Mouse (Mus musculus): ENCODE data around the gene Iqsec1. TPM values are rescaled to one million over a fixed set of nuclear protein-coding genes. Genes with fewer than 3 reads are reported as not detected.

Gene Iqsec1
- polyA plus RNA-seq, 1 experiment from 2014 or later, result 16.1 TPM

DNA sequence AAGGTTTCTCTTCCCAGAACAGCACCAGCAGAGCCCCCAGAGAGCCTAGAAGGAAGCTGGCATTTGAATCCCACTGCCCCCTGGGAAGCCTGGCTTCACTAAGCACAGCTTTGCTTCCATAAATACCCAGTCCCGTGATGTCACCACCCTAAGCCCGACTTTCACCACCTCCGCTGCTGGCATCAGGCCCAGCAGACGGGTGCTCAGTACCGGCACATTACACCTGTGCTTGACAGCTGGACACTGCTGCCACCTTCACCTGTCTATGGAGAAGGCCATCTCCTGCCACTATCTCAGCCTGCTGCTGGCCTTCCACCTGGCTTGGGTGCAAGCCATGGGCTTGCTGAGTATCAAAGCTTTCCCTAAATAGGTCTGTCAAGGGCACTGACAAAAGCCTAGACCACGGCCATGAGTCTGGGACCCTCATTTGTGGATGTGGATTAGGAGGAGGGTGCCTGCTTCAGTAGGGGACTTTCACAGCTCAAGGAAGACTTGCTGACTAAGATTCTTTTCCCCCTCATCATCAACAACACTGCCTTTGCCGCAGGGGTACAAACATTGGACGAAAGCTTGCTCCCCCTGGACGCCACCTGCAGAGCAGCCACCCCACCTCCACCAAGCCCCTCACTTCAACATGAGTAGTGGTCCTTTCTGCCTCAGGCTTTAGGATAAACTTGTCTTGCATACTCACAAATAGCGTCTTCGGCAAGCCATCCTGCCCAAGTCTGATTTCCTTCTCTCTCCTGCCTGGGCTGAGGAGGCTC is 179.2 kb downstream of the Iqsec1 start:
- no peak for ATAC-seq (ENCODE audit: low FRiP score, low TSS enrichment)
- Histone ChIP-seq H3K9me3 (ENCODE audit: control insufficient read depth, low read length) (no peaks in the 10 kb centered on the region), H3K4me1 (ENCODE audit: control insufficient read depth, insufficient read depth, low read length) (peaks cover 7% of the 10 kb centered on the region; the same call in 1 of the 2 replicates), H3K27me3 (ENCODE audit: control insufficient read depth, insufficient read depth, low read length) (peaks cover 4% of the 10 kb centered on the region; the same call in 1 of the 2 replicates), H3K4me2 (replicated peaks; ENCODE audit: low read depth, low read length) (no peak overlapping the region), H3K36me3 (ENCODE audit: control insufficient read depth, insufficient read depth, low read length) (no peaks in the 10 kb centered on the region), H3K27ac (ENCODE audit: low read depth, low read length) (no peak overlapping the region), H3K4me3 (ENCODE audit: low read length) (no peak overlapping the region), H3K9ac (ENCODE audit: low read depth, low read length) (no peak overlapping the region)
- 71% methylated on average over 11 of the region's 11 CpGs for WGBS

DNA sequence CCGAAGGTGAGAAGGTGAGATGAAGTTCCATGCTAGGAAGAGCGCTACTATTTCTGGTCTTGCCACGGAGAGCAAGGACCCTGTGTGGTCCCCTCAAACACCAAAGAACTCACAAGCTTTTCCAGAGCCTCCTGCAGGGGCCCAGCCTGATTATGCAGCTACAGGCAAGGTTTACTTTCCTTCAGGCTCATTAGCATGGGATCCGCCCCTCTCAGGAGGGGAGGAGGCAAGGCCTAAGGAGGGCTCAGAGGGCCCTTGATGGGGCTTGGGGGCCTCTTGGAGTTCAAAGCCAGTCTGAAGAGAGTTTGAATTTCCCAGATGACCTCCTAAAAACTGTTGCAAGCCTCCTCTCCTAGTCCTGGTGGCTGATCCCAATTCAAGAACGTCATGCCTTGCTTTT is 179.9 kb downstream of the Iqsec1 start:
- Histone ChIP-seq H3K4me3 (ENCODE audit: low read length) (no peak overlapping the region), H3K27ac (ENCODE audit: low read depth, low read length) (no peak overlapping the region), H3K4me1 (ENCODE audit: control insufficient read depth, insufficient read depth, low read length) (peaks cover 7% of the 10 kb centered on the region; the same call in 1 of the 2 replicates), H3K36me3 (ENCODE audit: control insufficient read depth, insufficient read depth, low read length) (no peaks in the 10 kb centered on the region), H3K4me2 (replicated peaks; ENCODE audit: low read depth, low read length) (no peak overlapping the region), H3K27me3 (ENCODE audit: control insufficient read depth, insufficient read depth, low read length) (peaks cover 4% of the 10 kb centered on the region; the same call in 1 of the 2 replicates), H3K9me3 (ENCODE audit: control insufficient read depth, low read length) (no peaks in the 10 kb centered on the region), H3K9ac (ENCODE audit: low read depth, low read length) (no peak overlapping the region)
- 18% methylated on average over 5 of the region's 5 CpGs for WGBS
- ATAC-seq (ENCODE audit: low FRiP score, low TSS enrichment), result no peak

DNA sequence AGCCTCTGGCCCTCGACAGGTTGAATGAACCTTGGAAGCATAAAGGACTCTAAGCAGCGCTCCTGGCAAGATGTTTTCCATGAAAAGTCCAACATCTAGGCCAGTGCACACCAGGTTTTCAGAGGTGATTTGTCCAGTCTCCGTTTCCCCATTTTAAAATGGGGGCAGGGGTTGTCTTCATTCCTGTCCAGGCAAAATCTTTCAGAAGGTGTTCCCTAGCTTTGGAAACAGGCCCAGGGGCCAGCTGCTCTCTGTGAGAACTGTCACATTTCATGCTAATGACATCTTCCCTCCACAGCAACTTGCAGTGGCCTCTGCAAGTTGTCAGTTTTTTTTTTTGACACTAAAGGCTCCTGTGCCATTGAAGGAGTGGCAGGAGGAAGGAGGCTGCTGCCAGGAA is 180.4 kb downstream of the Iqsec1 start:
- H3K36me3 ChIP-seq (ENCODE audit: control insufficient read depth, insufficient read depth, low read length), result no peaks in the 10 kb centered on the region
- H3K9ac ChIP-seq (ENCODE audit: low read depth, low read length), result no peak overlapping the region
- H3K27me3 ChIP-seq (ENCODE audit: control insufficient read depth, insufficient read depth, low read length), result peaks cover 4% of the 10 kb centered on the region; the same call in 1 of the 2 replicates
- 62% methylated on average over 3 of the region's 3 CpGs for WGBS
- H3K27ac ChIP-seq (ENCODE audit: low read depth, low read length), result no peak overlapping the region
- no peaks in the 10 kb centered on the region for H3K9me3 ChIP-seq (ENCODE audit: control insufficient read depth, low read length)
- H3K4me2 ChIP-seq (replicated peaks; ENCODE audit: low read depth, low read length), result no peak overlapping the region
- H3K4me3 ChIP-seq (ENCODE audit: low read length), result no peak overlapping the region
- peaks cover 7% of the 10 kb centered on the region; the same call in 1 of the 2 replicates for H3K4me1 ChIP-seq (ENCODE audit: control insufficient read depth, insufficient read depth, low read length)
- ATAC-seq (ENCODE audit: low FRiP score, low TSS enrichment), result no peak

DNA sequence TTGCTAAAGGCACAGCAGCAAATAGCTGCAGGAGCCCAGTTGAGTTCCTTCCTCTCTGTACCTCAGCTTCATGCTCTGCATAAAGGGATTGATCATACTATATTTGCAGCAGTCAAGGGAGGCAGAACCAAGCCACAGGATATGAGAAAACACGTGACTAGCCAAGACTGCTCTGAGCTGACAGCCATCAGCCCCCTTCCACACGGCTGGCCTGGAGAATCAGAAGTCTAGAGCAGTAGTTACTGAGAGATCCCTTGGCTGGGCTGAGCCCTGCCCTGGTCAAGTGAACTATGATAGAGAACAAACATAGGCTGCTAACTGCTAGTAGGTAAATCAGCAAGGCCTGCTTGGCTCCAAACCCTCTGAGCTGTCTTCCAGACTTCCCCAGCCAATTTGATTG is 180.9 kb downstream of the Iqsec1 start:
- Histone ChIP-seq H3K9me3 (ENCODE audit: control insufficient read depth, low read length) (no peaks in the 10 kb centered on the region), H3K27ac (ENCODE audit: low read depth, low read length) (no peak overlapping the region), H3K27me3 (ENCODE audit: control insufficient read depth, insufficient read depth, low read length) (peaks cover 4% of the 10 kb centered on the region; the same call in 1 of the 2 replicates), H3K4me3 (ENCODE audit: low read length) (no peak overlapping the region), H3K9ac (ENCODE audit: low read depth, low read length) (no peak overlapping the region), H3K36me3 (ENCODE audit: control insufficient read depth, insufficient read depth, low read length) (no peaks in the 10 kb centered on the region), H3K4me1 (ENCODE audit: control insufficient read depth, insufficient read depth, low read length) (peaks cover 7% of the 10 kb centered on the region; the same call in 1 of the 2 replicates), H3K4me2 (replicated peaks; ENCODE audit: low read depth, low read length) (no peak overlapping the region)
- 62% methylated on average over 2 of the region's 2 CpGs for WGBS
- ATAC-seq (ENCODE audit: low FRiP score, low TSS enrichment), result no peak

DNA sequence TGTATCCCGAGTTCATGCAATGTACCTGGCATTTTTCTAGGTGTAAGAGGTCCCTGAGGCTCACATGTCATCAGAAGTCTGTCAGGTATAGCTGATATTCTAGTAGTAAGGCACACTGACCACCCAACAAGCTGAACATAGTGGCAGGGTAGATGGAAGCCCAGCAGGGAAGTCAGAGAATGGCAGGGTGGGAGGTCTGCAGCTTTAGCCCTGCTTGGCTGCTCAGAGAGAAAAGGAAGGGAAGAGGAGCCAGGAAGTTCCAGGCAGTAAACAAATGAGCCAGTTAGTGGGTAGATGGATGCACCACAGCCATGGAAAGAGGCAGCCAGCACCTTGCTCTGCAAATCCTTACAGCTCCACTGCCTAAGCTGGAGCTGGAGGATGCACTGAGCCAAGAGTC is 181.7 kb downstream of the Iqsec1 start:
- 81% methylated on average over 1 of the region's 1 CpGs for WGBS
- H3K36me3 ChIP-seq (ENCODE audit: control insufficient read depth, insufficient read depth, low read length), result no peaks in the 10 kb centered on the region
- peaks cover 4% of the 10 kb centered on the region; the same call in 1 of the 2 replicates for H3K27me3 ChIP-seq (ENCODE audit: control insufficient read depth, insufficient read depth, low read length)
- no peaks in the 10 kb centered on the region for H3K9me3 ChIP-seq (ENCODE audit: control insufficient read depth, low read length)
- H3K27ac ChIP-seq (ENCODE audit: low read depth, low read length), result no peak overlapping the region
- no peak for ATAC-seq (ENCODE audit: low FRiP score, low TSS enrichment)
- H3K4me1 ChIP-seq (ENCODE audit: control insufficient read depth, insufficient read depth, low read length), result peaks cover 7% of the 10 kb centered on the region; the same call in 1 of the 2 replicates
- no peak overlapping the region for H3K9ac ChIP-seq (ENCODE audit: low read depth, low read length)
- H3K4me3 ChIP-seq (ENCODE audit: low read length), result no peak overlapping the region
- no peak overlapping the region for H3K4me2 ChIP-seq (replicated peaks; ENCODE audit: low read depth, low read length)

DNA sequence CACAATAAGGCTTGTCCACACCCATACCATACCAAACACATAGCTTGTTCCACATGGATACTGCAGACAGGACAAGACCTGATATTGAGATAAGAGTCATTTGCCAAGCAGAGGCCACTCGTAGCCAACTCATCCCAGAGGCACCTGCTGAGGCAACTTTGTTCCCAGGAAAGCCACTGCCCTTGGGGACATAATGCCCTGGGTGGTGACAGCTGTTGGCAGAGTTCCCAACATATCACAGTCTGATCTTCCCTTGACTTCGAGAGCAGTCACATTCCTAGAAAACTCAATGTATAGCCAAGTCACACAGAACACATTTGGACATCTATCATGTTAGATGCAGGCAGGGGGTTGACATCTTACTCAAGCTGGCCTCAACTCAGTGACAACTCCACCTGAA is 183.4 kb downstream of the Iqsec1 start:
- no peak overlapping the region for H3K4me3 ChIP-seq (ENCODE audit: low read length)
- no peaks in the 10 kb centered on the region for H3K9me3 ChIP-seq (ENCODE audit: control insufficient read depth, low read length)
- no peak for ATAC-seq (ENCODE audit: low FRiP score, low TSS enrichment)
- peaks cover 2% of the 10 kb centered on the region; the same call in 1 of the 2 replicates for H3K27me3 ChIP-seq (ENCODE audit: control insufficient read depth, insufficient read depth, low read length)
- no peak overlapping the region for H3K27ac ChIP-seq (ENCODE audit: low read depth, low read length)
- H3K4me2 ChIP-seq (replicated peaks; ENCODE audit: low read depth, low read length), result no peak overlapping the region
- no peak overlapping the region for H3K9ac ChIP-seq (ENCODE audit: low read depth, low read length)
- peaks cover 7% of the 10 kb centered on the region; the same call in 1 of the 2 replicates for H3K4me1 ChIP-seq (ENCODE audit: control insufficient read depth, insufficient read depth, low read length)
- no peaks in the 10 kb centered on the region for H3K36me3 ChIP-seq (ENCODE audit: control insufficient read depth, insufficient read depth, low read length)
- 67% methylated on average over 2 of the region's 2 CpGs for whole genome bisulfite sequencing

DNA sequence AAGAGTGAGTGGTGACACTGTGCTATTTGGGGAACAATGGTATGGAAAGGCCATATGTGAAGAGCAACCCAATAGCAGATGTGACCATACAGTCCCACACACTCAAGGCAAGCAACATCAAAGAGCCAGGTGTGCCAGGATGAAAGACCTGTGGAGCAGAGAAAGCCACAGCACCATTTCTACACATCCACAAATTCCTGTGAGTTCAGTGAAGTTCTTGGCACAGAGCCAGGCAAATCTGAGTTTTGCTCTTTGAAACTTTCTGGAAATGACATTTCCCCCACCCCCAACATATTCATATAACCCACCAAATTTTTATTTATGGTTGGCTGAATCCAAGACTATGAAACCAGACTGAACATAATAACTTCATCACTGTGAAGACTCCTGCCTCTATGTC is 183.8 kb downstream of the Iqsec1 start:
- ATAC-seq (ENCODE audit: low FRiP score, low TSS enrichment), result no peak
- H3K4me3 ChIP-seq (ENCODE audit: low read length), result no peak overlapping the region
- no peak overlapping the region for H3K4me2 ChIP-seq (replicated peaks; ENCODE audit: low read depth, low read length)
- peaks cover 7% of the 10 kb centered on the region; the same call in 1 of the 2 replicates for H3K4me1 ChIP-seq (ENCODE audit: control insufficient read depth, insufficient read depth, low read length)
- H3K27ac ChIP-seq (ENCODE audit: low read depth, low read length), result no peak overlapping the region
- H3K36me3 ChIP-seq (ENCODE audit: control insufficient read depth, insufficient read depth, low read length), result no peaks in the 10 kb centered on the region
- no peaks in the 10 kb centered on the region for H3K27me3 ChIP-seq (ENCODE audit: control insufficient read depth, insufficient read depth, low read length)
- no peak overlapping the region for H3K9ac ChIP-seq (ENCODE audit: low read depth, low read length)
- no peaks in the 10 kb centered on the region for H3K9me3 ChIP-seq (ENCODE audit: control insufficient read depth, low read length)

DNA sequence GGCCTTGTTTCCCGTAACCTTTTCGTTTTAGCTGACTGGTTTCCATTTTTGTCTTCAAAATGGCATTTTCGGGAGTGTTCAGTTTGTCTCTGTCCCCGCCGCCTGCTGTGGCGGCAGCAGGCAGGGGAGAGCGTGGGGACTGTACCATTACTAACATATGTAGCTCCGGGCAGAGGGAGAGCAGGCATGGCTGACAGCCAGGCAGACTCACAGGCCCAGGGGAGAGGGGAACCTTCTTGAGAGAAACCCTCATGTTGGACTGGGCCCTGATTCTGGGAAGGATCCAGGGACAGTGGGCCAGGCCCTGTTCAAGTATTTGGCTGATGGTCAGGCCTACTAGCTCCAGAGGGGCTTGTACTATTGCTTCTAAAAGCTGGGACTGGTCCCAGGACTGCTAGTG is 185.9 kb downstream of the Iqsec1 start:
- Histone ChIP-seq H3K4me2 (replicated peaks; ENCODE audit: low read depth, low read length) (no peak overlapping the region), H3K4me1 (ENCODE audit: control insufficient read depth, insufficient read depth, low read length) (no peaks in the 10 kb centered on the region), H3K9me3 (ENCODE audit: control insufficient read depth, low read length) (no peaks in the 10 kb centered on the region), H3K27ac (ENCODE audit: low read depth, low read length) (no peak overlapping the region), H3K9ac (ENCODE audit: low read depth, low read length) (no peak overlapping the region), H3K27me3 (ENCODE audit: control insufficient read depth, insufficient read depth, low read length) (no peaks in the 10 kb centered on the region), H3K4me3 (ENCODE audit: low read length) (no peak overlapping the region), H3K36me3 (ENCODE audit: control insufficient read depth, insufficient read depth, low read length) (no peaks in the 10 kb centered on the region)
- ATAC-seq (ENCODE audit: low FRiP score, low TSS enrichment), result no peak
- WGBS, result 88% methylated on average over 8 of the region's 8 CpGs

DNA sequence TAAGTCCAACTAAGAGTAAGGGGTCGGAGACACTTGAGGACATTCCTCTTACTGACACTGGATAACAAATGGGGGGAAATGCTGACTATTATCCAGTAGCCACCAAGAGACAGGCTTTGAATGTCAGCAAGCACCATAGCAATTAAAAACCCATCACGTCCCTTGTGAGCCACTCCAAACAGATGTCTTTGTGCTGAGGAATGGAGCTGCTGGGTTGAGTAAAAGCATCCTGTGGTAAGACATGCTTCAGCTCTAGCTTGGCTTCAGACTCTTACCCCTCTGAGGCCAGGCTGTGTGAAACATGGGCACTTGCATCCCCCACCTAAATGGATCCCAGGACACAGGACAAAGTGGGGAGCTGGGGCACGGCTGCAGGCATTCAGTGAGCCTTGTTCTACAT is 186.4 kb downstream of the Iqsec1 start:
- Histone ChIP-seq H3K9me3 (ENCODE audit: control insufficient read depth, low read length) (no peaks in the 10 kb centered on the region), H3K4me2 (replicated peaks; ENCODE audit: low read depth, low read length) (no peak overlapping the region), H3K9ac (ENCODE audit: low read depth, low read length) (no peak overlapping the region), H3K27ac (ENCODE audit: low read depth, low read length) (no peak overlapping the region), H3K4me3 (ENCODE audit: low read length) (no peak overlapping the region), H3K4me1 (ENCODE audit: control insufficient read depth, insufficient read depth, low read length) (no peaks in the 10 kb centered on the region), H3K27me3 (ENCODE audit: control insufficient read depth, insufficient read depth, low read length) (no peaks in the 10 kb centered on the region), H3K36me3 (ENCODE audit: control insufficient read depth, insufficient read depth, low read length) (no peaks in the 10 kb centered on the region)
- WGBS, result 79% methylated on average over 3 of the region's 3 CpGs
- no peak for ATAC-seq (ENCODE audit: low FRiP score, low TSS enrichment)

All from kidney, embryonic 14.5 days (tissue).